Mouse (Mus musculus) T-helper 2 cell (primary cell): ENCODE data around the gene Treml4.
"Not testable (repeated sequence)": the region's sequence is repeated elsewhere in the genome, so short reads cannot be mapped to it uniquely, and the experiment has no call there.

Experiments used
- in situ Hi-C: fragments of 300-600 bp; cut with MboI, MseI; formaldehyde crosslinking; loops from one replicate; pipeline ENCODE4 v1.15.1; 2025; ENCODE audit warnings: high pct_unique_total_duplicates

Treml4 gene

GRCm38 (mm10) chr17:48274098-48274497 lies 10.0 kb downstream of the Treml4 start:
- in situ Hi-C loops, result loop anchor here (5.0 kb wide), 1 partner anchor 63 kb away; no protein-coding TSS in a partner anchor

- in situ Hi-C loops, result loop anchor here (5.0 kb wide), 1 partner anchor 62 kb away; no protein-coding TSS in a partner anchor
Observed at GRCm38 (mm10) chr17:48274885-48275284, 10.8 kb downstream of the Treml4 start.

DNA sequence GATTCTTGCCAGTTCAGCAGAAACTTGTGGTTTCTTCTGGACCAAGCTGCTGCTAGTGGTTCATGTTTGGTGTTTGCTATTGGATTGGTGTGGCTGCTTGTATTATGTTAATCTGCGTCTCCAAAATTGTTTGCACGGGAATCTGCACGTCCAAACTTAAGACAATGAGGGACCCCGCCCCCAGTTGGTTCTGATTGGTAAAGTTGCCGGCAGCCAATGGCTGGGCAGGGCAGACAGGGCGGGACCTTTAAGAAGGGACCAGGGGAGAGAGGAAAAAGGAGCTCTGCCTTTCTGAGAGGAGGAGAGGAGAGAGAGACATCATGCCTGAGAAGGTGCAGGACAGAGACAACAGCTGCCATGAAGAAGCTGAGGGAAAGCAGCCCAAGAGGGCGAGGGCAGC lies 11.6 kb downstream of the Treml4 start:
- in situ Hi-C loops, result no loop called here

DNA sequence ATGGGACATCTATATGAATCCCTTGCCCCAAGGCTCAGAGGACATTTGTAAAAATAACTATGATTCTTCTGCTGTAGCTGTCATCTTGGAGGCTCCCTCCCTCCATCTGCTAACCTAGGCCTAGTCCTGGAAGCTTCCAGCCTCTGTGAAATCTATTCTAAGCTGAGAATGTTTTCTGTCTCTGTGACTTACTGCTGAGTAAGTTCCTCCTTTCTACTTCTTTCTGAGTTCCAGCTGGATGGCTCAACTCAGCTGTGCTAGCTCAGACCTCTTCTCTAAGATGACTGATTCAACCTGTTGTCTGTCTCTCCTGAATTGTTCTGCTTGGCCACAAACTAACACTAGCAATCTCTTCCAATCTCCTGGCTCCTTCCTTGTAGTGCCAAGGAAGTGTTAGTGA lies 14.3 kb downstream of the Treml4 start:
- in situ Hi-C loops, result no loop called here

DNA sequence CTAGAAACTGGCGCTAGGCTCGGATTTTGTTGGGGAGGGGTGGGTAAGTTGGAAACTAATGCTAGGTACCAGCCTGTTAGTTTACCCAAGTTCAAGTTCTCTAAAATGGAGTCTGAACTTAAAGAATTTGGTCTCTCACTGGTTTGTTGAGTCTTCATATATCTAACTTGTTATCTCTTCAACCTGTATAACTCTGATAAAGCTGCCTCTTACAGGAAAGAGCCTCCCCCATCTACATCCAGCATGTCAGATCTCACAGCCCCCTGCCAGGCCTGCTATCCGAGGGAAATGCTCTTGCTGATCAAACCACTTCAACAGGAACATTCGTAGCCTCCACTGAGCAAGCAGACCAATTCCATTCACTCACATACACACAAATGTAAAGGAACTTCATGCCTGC lies 14.9 kb downstream of the Treml4 start:
- in situ Hi-C loops, result no loop called here

GRCm38 (mm10) chr17:48280943-48281738 lies 17.0 kb downstream of the Treml4 start:
- in situ Hi-C loops, result no loop called here

GRCm38 (mm10) chr17:48281739-48282085 lies 17.6 kb downstream of the Treml4 start:
- in situ Hi-C loops, result no loop called here

DNA sequence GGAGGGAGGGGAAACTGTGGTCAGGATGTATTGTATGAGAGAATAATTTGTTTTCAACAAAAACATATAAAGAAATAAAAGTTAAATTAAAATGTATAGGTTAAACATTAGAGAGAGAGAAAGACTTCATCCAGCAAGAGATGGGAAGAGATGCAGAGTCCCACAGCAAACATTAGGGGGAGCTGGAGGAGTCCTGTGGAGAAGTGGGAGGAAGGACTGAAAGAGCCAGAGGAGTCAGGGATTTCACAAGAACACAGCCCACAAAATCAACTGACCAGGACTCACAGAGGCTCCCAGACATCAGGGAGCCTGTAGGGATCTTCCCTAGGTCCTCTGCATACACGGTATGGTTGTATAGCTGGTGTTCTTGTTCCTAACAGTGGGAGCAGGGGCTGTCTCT lies 22.7 kb downstream of the Treml4 start:
- in situ Hi-C loops, result no loop called here

DNA sequence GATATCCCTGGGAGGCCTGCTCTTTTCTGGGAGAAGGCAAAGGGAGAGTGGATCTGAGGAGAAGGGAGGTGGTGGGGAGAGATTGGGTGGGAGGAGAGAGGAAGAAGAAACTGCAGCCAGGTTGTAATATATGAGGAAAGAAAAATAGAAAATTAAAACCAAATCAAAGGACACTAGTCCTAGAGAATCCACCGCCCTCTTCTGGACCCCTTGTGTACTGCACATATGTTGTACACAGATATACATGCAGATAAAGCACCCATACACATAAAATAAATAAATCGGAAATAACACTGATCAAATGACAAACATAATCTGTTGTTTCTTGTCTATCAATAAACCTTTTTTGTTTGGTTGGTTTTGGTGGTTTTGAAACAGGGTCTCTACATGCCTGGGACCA lies 23.2 kb downstream of the Treml4 start:
- in situ Hi-C loops, result no loop called here

DNA sequence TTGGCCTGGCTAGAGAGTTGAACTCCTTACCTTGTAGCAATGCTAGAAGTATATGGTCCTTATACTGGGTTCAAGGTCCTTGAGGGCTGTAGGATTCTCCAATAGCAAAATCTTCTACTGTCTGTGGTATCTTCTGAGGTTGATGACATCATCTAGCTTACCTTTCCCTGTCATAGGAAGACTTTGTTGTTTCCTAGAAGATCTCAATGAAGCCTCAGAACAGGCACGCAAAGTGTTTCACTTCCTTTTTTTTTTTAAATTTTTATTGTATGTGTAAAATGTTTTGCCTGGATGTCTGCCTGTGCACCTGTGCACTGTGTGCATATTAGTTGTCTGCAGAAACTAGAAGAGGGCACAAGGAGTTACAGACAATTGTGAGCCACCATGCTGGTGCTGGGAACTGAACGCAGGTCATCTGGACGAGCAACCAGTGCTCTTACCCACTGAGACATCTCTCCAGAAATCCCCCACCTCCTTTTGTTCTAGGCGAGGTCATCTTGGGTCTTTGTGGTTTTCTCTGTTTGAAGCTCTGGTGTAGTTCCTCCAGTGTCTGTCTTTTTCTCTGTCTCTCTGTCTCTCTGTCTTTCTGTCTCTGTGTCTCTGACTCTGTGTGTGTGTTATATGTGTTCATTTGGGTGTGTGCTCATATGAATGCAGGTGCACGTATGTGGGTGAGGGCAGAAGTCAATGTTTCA lies 29.6 kb downstream of the Treml4 start:
- in situ Hi-C loops, result no loop called here

DNA sequence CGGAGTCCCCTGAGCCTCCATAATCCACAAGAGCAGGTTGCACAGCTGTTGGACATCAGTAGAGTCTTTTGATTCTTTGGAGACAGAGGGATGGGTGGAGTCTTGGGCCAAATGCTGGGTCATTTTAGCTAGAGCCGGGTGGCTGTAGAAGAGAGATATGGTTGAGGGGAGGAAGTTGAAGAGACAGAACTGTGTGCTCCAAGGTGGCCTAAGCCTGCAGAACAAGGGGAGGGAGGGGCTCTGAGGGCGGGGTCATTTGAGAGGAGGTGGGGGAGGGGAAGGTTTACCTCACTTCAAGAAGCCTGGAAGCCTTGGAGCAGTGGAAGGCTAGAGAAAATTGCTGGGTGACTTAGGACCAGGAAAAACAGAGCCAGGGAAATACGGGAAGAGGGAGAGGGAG lies 35.1 kb downstream of the Treml4 start, which contains the start of gene Treml2:
Gene Treml2 (plus strand): TSS at position 296 of the 400 bp plus-strand sequence.
- in situ Hi-C loops, result no loop called here

- in situ Hi-C loops, result no loop called here
Observed at GRCm38 (mm10) chr17:48299756-48300155, 35.7 kb downstream of the Treml4 start.

GRCm38 (mm10) chr17:48300199-48300598 lies 36.1 kb downstream of the Treml4 start:
- in situ Hi-C loops, result no loop called here

DNA sequence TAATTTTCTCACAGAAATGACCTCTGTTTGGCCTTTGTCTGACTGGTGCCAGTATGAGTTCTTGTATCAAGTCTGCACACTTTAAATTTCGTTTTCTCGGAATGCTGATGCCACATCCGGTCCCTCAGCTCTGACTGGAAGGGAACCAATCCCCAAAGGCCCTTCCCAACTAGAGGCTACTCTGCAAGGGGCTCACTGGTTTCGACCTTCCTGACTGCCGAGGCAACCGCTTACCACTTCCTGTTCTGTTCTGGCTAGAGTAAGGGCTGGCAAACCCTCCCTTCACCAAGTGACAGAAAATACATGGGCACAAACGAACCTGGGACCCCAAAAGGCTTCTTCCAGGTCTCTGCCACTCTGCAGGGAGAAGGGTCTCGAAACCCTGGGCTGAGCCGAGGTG lies 36.8 kb downstream of the Treml4 start:
- in situ Hi-C loops, result no loop called here

GRCm38 (mm10) chr17:48301792-48302191 lies 37.7 kb downstream of the Treml4 start:
- in situ Hi-C loops, result no loop called here

- in situ Hi-C loops, result no loop called here
Observed at GRCm38 (mm10) chr17:48312124-48312523, 48.0 kb downstream of the Treml4 start.

DNA sequence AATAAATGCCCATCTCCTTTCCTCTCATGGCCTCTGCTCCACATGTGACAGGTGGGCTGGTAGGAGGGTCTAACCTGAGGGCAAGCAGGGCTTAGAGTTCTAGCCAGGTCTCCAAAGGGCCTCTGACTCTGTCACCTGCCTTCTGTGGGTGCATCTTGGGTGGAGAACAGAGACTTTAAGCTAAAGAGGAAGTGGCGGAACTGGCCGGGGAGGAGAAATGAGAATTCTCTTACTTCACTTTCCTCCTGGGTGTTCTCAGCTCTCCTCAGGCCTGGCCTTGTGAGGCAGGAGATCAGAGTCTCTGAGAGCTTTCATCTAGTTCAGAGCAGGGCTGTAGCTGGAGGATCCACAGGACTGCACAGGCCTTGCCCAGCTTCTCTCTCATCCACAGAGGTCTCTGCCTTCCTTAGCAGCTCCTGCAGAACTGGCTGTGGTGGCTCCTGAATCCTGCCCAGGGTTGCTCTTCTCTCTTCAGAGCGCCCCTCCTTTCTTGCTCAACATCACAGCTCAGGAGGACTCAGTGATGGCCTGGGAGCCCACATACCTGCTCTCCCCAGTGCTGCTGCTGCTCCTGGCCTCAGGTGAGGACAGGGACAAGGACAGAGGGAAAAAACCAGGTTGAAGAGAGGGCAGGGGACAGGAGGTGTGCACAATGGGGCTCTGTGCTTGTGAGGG lies 51.9 kb downstream of the Treml4 start, which contains the start of gene B430306N03Rik:
Gene B430306N03Rik (plus strand): TSS at position 237 of the 675 bp plus-strand sequence.
- in situ Hi-C loops, result not testable (repeated sequence)

DNA sequence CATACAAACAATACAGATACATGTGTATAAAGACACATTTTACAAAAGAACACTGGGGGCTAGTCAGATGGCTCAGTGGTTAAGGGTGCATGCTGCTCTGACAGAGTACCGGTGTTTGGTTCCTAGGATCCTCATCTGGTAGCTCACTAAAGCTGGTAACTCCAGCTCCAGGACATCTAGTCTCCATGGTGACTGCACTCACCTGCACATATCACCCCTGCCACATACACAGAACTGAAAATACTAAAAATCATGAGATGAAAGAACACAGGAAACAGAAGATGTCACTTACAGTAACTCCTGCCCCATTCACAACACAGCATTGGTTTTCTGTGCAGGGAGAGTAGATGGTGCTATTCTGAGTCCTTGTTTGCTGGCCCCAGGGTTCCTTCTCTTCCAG lies 54.6 kb downstream of the Treml4 start:
- in situ Hi-C loops, result no loop called here

GRCm38 (mm10) chr17:48321279-48321678 lies 57.2 kb downstream of the Treml4 start:
- in situ Hi-C loops, result no loop called here

DNA sequence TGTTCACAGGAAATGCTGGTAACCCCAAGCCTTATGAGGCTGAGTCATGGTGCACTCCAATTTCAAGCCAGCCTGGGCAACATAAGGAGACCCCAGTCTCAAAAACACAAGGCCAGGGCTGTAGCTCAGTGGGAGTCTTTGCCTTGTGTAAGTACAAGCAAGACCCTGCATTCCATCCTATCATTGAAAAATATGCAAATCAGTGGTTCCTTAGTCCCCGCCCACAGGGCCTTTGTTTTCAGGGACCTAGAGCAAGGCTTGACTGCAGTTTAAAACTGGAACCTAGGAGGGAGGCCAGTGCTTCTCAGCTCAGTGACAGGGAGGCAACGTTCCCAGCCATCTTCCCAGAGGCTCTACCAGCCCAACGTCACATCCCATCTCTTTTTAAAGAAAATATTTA lies 59.1 kb downstream of the Treml4 start:
- in situ Hi-C loops, result no loop called here

GRCm38 (mm10) chr17:48324258-48324657 lies 60.2 kb downstream of the Treml4 start:
- in situ Hi-C loops, result no loop called here
